Mouse (Mus musculus) hindlimb bud, embryonic 11.5 days (tissue): ENCODE data around the gene Sugp1.
"Not testable (repeated sequence)": the region's sequence is repeated elsewhere in the genome, so short reads cannot be mapped to it uniquely, and the experiment has no call there.

ENCODE experiments used
- DNase-seq: peaks from one replicate; pipeline ENCODE4 v3.0.0-alpha.2; 2012; ENCODE audit warnings: low read depth, low spot score; ENCODE audit errors: extremely low spot score

Gene Sugp1

DNA sequence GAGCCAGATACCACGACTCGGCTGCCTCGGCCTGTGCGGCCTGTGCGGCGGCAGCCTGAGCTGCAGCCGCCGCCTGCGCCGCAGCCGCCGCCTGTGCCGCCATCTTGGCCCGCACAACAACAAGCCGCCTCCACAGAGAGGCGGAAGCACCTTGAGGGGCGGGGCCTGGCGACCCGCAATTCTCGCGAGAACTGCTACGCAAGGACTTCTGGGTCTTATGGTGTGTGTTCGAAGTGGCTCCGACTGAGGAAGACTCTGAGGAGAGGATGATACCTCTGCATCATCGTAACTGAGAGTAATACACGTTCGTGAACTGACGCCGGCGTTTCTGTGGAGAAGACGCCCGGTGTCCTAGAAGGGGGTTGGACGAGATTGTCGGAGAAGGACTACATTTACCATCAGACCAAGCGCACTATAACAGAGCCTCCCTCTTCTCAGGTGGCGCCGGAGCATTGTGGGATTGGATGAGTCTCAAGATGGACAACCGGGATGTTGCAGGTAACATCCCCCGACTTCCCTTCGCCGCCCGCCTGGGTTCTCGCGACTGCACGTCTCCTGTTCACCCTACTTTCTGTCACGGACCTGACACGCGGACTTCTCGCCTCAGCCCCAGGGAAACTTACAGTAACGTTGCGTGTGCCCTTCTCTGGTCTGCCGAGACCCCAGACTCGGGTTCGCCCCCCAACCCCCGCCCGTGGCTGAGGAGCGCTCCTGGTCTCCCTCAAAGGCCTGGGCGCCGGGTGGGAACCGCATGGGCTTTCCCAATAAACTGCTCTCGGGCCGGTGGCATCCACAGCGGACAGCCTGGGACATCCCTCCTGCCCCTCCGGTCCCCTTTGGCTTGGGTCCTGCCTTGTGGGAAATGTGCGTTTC, at the start of gene Sugp1, which contains the start of gene Mau2:
TSS of gene Sugp1 (plus strand) at position 231 of the 873 bp plus-strand sequence.
TSS of gene Mau2 (minus strand) at position 152 of the 873 bp plus-strand sequence.
- peak; percentile 95 for DNase-seq

GRCm38 (mm10) chr8:69995422-69995775, 47.2 kb upstream of the Sugp1 start:
- DNase-seq, result no peak

- peak; percentile 94 for DNase-seq
Observed at GRCm38 (mm10) chr8:69995776-69996588, 46.6 kb upstream of the Sugp1 start, which contains the start of gene Gatad2a. Gatad2a (minus strand) TSS chr8:69996384.

DNA sequence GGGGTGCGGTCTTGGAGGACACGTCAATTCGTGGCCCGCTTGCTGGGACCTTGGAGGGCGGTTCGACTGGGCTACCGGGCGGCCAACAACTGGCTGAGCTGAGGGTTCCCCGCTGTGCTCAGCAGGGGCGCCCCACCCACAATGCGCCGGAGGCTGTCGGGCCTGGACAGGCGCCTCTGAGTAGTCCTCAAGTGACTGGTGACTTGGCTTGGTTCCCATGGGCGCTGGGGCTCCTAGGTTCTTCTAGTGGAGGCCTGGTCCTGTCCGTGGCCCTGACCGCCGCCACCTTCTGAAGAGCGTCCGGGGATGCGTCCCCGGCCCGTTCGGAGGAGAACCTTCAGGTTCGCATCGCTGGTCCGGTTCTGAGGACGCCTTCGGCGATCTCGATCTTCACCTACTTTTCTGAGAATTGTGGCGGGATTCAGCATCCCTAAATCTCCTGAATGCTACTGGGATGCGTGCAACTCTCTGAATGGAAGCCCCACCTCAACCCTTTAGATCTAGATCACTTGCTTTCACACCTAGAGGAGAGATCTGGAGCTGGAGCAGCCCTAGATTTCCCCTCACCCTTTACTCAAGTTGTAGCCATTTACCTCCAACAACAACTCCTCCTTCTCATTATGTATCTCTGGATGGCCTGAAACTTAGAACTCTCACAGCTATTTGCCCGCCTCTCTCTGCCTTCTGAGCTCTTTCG, 45.9 kb upstream of the Sugp1 start:
- DNase-seq, result no peak

- DNase-seq, result no peak
Observed at GRCm38 (mm10) chr8:69998706-69999105, 43.9 kb upstream of the Sugp1 start.

DNA sequence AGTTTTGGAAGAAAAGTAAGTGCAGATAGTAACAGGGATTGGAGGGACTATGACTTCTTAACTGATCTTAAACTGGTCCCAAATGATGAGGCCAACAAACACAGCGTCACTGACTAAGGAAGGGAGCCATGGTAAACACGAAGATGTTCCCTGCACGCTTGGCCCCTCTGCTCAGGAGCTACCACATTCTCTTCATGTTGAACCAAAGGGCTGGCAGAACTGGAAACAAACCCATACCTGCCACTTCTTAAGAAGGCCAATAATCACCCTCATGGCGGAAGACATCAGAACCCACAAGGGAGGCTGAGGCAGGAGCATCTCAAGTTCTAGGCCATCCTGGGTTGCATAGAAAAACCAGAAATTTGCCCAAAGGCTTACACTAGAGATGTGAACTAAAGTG, 43.4 kb upstream of the Sugp1 start:
- no peak for DNase-seq

- no peak for DNase-seq
Observed at GRCm38 (mm10) chr8:70000226-70000625, 42.4 kb upstream of the Sugp1 start.

DNA sequence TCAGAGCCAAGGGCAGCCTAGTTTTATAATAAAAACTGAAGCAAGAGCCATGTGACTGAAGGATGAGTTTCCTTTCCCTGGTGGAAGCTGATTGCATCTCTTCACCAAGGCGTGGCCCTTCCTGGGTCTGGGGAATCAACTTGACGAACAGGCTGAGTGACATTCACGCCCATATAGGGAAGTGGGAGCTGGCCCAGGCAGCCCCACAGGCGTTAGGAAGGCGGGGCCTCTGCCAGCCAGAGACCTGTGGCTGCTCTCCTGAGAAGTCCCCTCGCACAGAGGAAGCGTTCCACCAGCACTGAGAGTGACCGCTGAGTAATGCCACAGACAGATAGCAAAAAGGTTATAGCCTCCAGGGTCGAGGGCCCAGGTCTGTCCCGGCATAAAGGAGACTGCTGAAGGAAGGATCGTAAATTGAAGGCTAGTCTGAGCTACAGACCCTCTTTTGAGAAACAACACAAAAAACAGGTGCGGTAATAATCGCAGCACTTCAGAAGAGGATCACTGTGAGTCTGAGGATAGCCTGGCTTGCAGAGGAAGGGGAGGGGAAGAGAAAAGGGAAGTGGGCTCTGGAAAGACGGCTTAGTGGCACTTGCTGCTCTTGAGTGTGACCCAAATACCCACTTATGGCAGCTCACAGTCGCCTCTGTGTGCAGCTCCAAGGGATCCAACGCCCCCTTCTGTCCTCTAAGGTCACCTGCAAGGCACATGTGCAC, 41.3 kb upstream of the Sugp1 start:
- no peak for DNase-seq

GRCm38 (mm10) chr8:70001892-70002191, 40.8 kb upstream of the Sugp1 start:
- not testable (repeated sequence) for DNase-seq

DNA sequence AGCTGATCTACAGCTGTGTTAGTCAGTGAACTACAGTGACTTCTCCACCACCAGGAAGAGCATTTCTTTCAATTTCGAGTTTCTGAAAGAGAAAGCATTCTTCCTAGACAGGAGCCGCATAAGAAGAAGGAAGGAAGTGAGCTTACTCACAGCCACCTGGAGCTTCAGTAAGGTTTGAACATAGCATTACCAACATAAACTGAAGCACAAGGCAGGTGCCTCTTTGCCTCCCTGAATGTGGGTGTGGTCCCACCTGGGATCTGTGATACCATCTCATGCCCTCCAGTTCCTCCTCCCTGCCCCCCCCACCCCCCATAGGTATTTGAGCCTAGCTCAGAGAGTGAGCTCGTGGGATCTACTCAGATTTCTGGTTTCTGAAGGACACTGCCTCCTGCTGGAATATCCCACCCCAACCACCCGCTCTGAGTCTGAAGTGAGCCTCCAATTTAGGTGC, 39.4 kb upstream of the Sugp1 start:
- DNase-seq, result no peak

- no peak for DNase-seq
Observed at GRCm38 (mm10) chr8:70004345-70004744, 38.3 kb upstream of the Sugp1 start.

DNA sequence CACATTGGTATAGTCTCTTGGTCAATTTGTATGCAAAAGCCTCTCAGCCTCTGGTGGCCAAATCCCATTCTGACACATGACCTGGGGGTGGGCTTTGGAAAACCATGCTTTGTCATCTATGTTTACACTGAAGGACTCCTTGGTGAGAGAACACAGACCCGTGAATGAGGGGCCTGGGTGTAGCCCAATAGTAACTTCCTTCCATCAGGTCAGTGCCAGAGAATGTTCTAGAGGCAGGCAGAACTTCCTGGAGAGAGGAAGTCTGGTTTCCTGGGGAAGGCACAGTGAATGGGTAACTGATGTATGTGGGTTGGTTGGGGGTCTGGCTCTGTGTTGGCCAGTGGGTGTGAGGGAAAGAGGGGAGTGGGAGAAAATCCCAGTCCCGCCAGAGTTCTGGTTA, 37.4 kb upstream of the Sugp1 start:
- DNase-seq, result no peak

DNA sequence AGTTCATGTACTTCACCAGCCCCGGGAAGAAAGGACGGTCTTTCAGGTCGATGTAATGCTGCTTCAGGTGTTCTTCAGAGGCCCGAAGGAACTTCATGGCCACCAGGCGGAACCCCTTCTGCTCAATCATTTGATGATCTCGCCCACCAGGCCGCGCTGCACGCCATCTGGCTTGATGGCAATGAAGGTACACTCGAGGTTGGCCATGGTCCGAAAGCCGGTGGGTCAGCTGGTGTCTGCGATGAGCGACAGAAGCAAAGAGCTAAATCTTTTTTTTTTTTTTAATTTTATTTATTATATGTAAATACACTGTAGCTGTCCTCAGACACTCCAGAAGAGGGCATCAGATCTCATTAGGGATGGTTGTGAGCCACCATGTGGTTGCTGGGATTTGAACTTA, 31.8 kb upstream of the Sugp1 start:
- not testable (repeated sequence) for DNase-seq

DNA sequence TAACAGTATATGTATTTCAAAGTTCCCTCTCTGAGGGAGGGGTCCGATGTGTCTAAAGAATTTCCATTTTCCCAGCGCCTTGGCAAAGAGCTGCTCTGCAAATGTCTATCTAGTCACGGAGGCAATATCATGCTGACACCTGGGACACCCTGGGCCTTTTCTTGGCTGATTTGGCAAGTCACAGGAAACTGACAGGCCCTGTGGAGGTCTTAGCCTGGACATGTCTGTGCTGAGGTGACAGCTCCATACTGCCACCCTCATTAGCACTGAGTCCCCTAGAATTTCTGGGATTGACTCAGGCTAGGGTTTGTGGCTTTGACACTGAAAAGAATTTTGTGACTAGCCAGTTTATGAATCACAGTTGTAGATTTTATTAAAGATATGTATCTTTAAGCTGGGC, 30.3 kb upstream of the Sugp1 start:
- no peak for DNase-seq

GRCm38 (mm10) chr8:70012763-70013162, 29.9 kb upstream of the Sugp1 start:
- DNase-seq, result no peak

GRCm38 (mm10) chr8:70015017-70015416, 27.6 kb upstream of the Sugp1 start:
- no peak for DNase-seq

- no peak for DNase-seq
Observed at GRCm38 (mm10) chr8:70023596-70023995, 19.0 kb upstream of the Sugp1 start.

- DNase-seq, result no peak
Observed at GRCm38 (mm10) chr8:70026151-70026550, 16.5 kb upstream of the Sugp1 start.

DNA sequence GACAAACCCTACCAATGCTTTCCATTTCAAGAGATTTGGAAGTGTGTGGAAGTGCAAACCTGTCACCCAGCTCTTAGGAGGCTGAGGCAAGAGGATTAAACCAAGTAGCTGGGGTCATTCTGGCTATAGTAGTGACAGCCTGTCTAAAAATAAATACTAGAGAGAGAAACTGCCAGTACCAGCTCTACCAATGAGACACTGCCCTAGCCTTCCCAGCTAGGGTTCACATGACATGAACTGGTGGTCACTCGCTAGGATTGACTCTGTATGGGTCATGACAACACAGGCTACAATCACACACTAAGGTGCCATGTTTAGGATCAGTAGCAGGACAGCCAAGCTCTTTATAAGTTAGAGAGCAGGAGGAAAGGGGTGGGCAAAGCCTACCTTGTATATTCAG, 12.4 kb upstream of the Sugp1 start:
- no peak for DNase-seq

DNA sequence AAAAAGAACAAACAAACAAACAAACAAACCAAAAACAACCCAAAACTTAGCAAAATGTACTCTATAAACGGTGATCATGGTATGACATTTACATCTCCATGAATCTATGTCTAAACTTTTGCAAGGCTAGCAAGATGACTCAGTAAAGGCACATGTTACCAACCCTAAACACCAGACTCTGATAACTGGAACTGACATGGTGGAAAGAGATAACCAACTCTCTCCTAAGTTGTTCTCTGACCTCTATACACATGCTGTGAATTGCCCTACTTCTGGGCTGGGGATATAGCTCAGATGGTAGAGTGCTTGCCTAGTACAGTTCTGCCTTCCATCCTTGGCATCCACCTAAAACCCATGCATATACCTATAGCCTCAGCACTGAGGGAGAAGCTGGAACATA, 4.6 kb upstream of the Sugp1 start:
- no peak for DNase-seq
